Mouse (Mus musculus): ENCODE data around the gene Nras. TPM values are rescaled to one million over a fixed set of nuclear protein-coding genes. Genes with fewer than 3 reads are reported as not detected.

Gene Nras
- polyA plus RNA-seq (2015; fragmentation: Nextera tagmentation; extraction: Ambion mirVana), result 76.8 and 85.3 TPM in 2 replicates

GRCm38 (mm10) chr3:103058207-103059157 lies at the start of gene Nras:
TSS of gene Nras (plus strand) at chr3:103058285.
- Histone ChIP-seq H3K27ac (replicated peaks) (peak within 1 kb of the TSS; percentile 95), H3K4me2 (peak within 1 kb of the TSS; percentile 70), H3K4me3 (replicated peaks) (peak within 1 kb of the TSS; percentile 83), H3K9ac (replicated peaks) (peak within 1 kb of the TSS; percentile 81), H3K4me1 (peaks cover 12% of the 10 kb centered on the region), H3K36me3 (peaks cover 64% of the 10 kb centered on the region), H3K27me3 (replicated peaks) (no peaks in the 10 kb centered on the region), H3K9me3 (replicated peaks) (no peaks in the 10 kb centered on the region)
- 3% methylated on average over 46 of the region's 46 CpGs for WGBS
- peak; percentile 99 for ATAC-seq (ENCODE audit: low FRiP score)

GRCm38 (mm10) chr3:103017350-103017749 lies 40.7 kb upstream of the Nras start:
- Histone ChIP-seq H3K27me3 (replicated peaks) (no peaks in the 10 kb centered on the region), H3K4me1 (peaks cover 14% of the 10 kb centered on the region), H3K27ac (replicated peaks) (no peak overlapping the region), H3K9me3 (replicated peaks) (no peaks in the 10 kb centered on the region), H3K36me3 (no peaks in the 10 kb centered on the region), H3K9ac (replicated peaks) (no peak overlapping the region), H3K4me3 (replicated peaks) (no peak overlapping the region), H3K4me2 (no peak overlapping the region)
- no peak for ATAC-seq (ENCODE audit: low FRiP score)
- 89% methylated on average over 2 of the region's 2 CpGs for WGBS

GRCm38 (mm10) chr3:103019462-103019861 lies 38.6 kb upstream of the Nras start:
- Histone ChIP-seq H3K9ac (replicated peaks) (no peak overlapping the region; the same call in 1 of the 2 replicates), H3K27me3 (replicated peaks) (no peaks in the 10 kb centered on the region)
- WGBS, result 95% methylated on average over 2 of the region's 2 CpGs

GRCm38 (mm10) chr3:103020249-103020942 lies 37.7 kb upstream of the Nras start, which contains the start of gene Csde1:
TSS of gene Csde1 (plus strand) at chr3:103020426.
- H3K4me2 ChIP-seq, result peak within 1 kb of the TSS; percentile 63

More at GRCm38 (mm10) chr3:103019462-103019861, 38.6 kb upstream of the Nras start:
- Histone ChIP-seq H3K27ac (replicated peaks) (peak overlapping the region; percentile 99; the same call in 1 of the 2 replicates), H3K4me1 (peaks cover 21% of the 10 kb centered on the region), H3K36me3 (no peaks in the 10 kb centered on the region), H3K4me3 (replicated peaks) (peak overlapping the region; percentile 91), H3K4me2 (peak overlapping the region; percentile 63), H3K9me3 (replicated peaks) (no peaks in the 10 kb centered on the region)
- ATAC-seq (ENCODE audit: low FRiP score), result no peak

GRCm38 (mm10) chr3:103020943-103021638 lies 37.0 kb upstream of the Nras start:
- WGBS, result under 1% methylated on average over 33 of the region's 37 CpGs
- peak; percentile 95 for ATAC-seq (ENCODE audit: low FRiP score)

More at GRCm38 (mm10) chr3:103020249-103020942, 37.7 kb upstream of the Nras start, which contains the start of gene Csde1:
- peak within 1 kb of the TSS; percentile 91 for H3K4me3 ChIP-seq (replicated peaks)
- no peaks in the 10 kb centered on the region for H3K27me3 ChIP-seq (replicated peaks)
- H3K36me3 ChIP-seq, result no peaks in the 10 kb centered on the region
- under 1% methylated on average over 55 of the region's 55 CpGs for WGBS
- ATAC-seq (ENCODE audit: low FRiP score), result peak; percentile 96
- H3K9me3 ChIP-seq (replicated peaks), result no peaks in the 10 kb centered on the region
- peak within 1 kb of the TSS; percentile 99 for H3K27ac ChIP-seq (replicated peaks)
- peaks cover 21% of the 10 kb centered on the region for H3K4me1 ChIP-seq
- H3K9ac ChIP-seq (replicated peaks), result peak within 1 kb of the TSS; percentile 98

GRCm38 (mm10) chr3:103026174-103026573 lies 31.9 kb upstream of the Nras start:
- no peak for ATAC-seq (ENCODE audit: low FRiP score)
- no peak overlapping the region for H3K4me2 ChIP-seq
- H3K4me3 ChIP-seq (replicated peaks), result no peak overlapping the region
- no peaks in the 10 kb centered on the region for H3K27me3 ChIP-seq (replicated peaks)
- H3K27ac ChIP-seq (replicated peaks), result no peak overlapping the region
- H3K9ac ChIP-seq (replicated peaks), result no peak overlapping the region
- peaks cover 14% of the 10 kb centered on the region for H3K4me1 ChIP-seq
- 97% methylated on average over 1 of the region's 1 CpGs for WGBS
- no peaks in the 10 kb centered on the region for H3K9me3 ChIP-seq (replicated peaks)
- H3K36me3 ChIP-seq, result peaks cover 20% of the 10 kb centered on the region

More at GRCm38 (mm10) chr3:103020943-103021638, 37.0 kb upstream of the Nras start:
- Histone ChIP-seq H3K27ac (replicated peaks) (peak overlapping the region; percentile 99), H3K4me1 (peaks cover 21% of the 10 kb centered on the region), H3K27me3 (replicated peaks) (no peaks in the 10 kb centered on the region), H3K4me3 (replicated peaks) (peak overlapping the region; percentile 91), H3K36me3 (no peaks in the 10 kb centered on the region), H3K9ac (replicated peaks) (peak overlapping the region; percentile 98), H3K9me3 (replicated peaks) (no peaks in the 10 kb centered on the region), H3K4me2 (peak overlapping the region; percentile 63)

- no peak overlapping the region for H3K27ac ChIP-seq (replicated peaks)
- ATAC-seq (ENCODE audit: low FRiP score), result no peak
- peaks cover 45% of the 10 kb centered on the region for H3K36me3 ChIP-seq
- H3K4me1 ChIP-seq, result 0 out of 2 replicates have a peak, but pooled peaks cover 1% of the 10 kb centered on the region
- H3K9me3 ChIP-seq (replicated peaks), result no peaks in the 10 kb centered on the region
- no peak overlapping the region for H3K9ac ChIP-seq (replicated peaks)
- H3K4me3 ChIP-seq (replicated peaks), result no peak overlapping the region
- no peak overlapping the region for H3K4me2 ChIP-seq
- no peaks in the 10 kb centered on the region for H3K27me3 ChIP-seq (replicated peaks)
- 94% methylated on average over 6 of the region's 6 CpGs for WGBS
These were observed 17.8 kb upstream of the Nras start for GRCm38 (mm10) chr3:103040285-103040684.

- no peak overlapping the region for H3K4me2 ChIP-seq
- WGBS, result 91% methylated on average over 1 of the region's 1 CpGs
- no peak overlapping the region for H3K27ac ChIP-seq (replicated peaks)
- no peak for ATAC-seq (ENCODE audit: low FRiP score)
- H3K9me3 ChIP-seq (replicated peaks), result no peaks in the 10 kb centered on the region
- no peak overlapping the region for H3K9ac ChIP-seq (replicated peaks)
- no peak overlapping the region for H3K4me3 ChIP-seq (replicated peaks)
- no peaks in the 10 kb centered on the region for H3K27me3 ChIP-seq (replicated peaks)
- no peaks in the 10 kb centered on the region for H3K4me1 ChIP-seq
- peaks cover 50% of the 10 kb centered on the region for H3K36me3 ChIP-seq
These were observed 17.2 kb upstream of the Nras start for GRCm38 (mm10) chr3:103040861-103041379.

GRCm38 (mm10) chr3:103056016-103056595 lies 2.0 kb upstream of the Nras start:
- Histone ChIP-seq H3K4me1 (peaks cover 12% of the 10 kb centered on the region), H3K4me2 (no peak overlapping the region), H3K36me3 (peaks cover 57% of the 10 kb centered on the region), H3K27me3 (replicated peaks) (no peaks in the 10 kb centered on the region), H3K27ac (replicated peaks) (no peak overlapping the region), H3K9me3 (replicated peaks) (no peaks in the 10 kb centered on the region), H3K9ac (replicated peaks) (no peak overlapping the region), H3K4me3 (replicated peaks) (no peak overlapping the region)
- WGBS, result 94% methylated on average over 5 of the region's 5 CpGs
- ATAC-seq (ENCODE audit: low FRiP score), result no peak

- H3K4me1 ChIP-seq, result peaks cover 12% of the 10 kb centered on the region
- peak overlapping the region; percentile 70 for H3K4me2 ChIP-seq
- peaks cover 61% of the 10 kb centered on the region for H3K36me3 ChIP-seq
- peak overlapping the region; percentile 83 for H3K4me3 ChIP-seq (replicated peaks)
- H3K9me3 ChIP-seq (replicated peaks), result no peaks in the 10 kb centered on the region
- H3K9ac ChIP-seq (replicated peaks), result peak overlapping the region; percentile 81; the same call in 1 of the 2 replicates
- 1% methylated on average over 10 of the region's 10 CpGs for WGBS
- H3K27me3 ChIP-seq (replicated peaks), result no peaks in the 10 kb centered on the region
- H3K27ac ChIP-seq (replicated peaks), result peak overlapping the region; percentile 95
- peak; percentile 50 for ATAC-seq (ENCODE audit: low FRiP score)
These were observed 333 bp upstream of the Nras start for GRCm38 (mm10) chr3:103057752-103058151.

Measured in neural tube, embryonic 15.5 days (tissue).